ENCODE assay signal across 24 mouse cellular contexts in genomic region chr6:24376728-24377127, GRCm38 (mm10).
DNase-seq lines count a peak whose midpoint lies in the region; ATAC-seq lines count a peak whose summit lies in the region.
"Had no signal": no experiment of that assay in that cellular context is flagged by ENCODE, and none has a peak within 500 bp of the region (broad histone marks: within the 10 kb centered on the region; RNA-seq: fewer than 3 reads in every experiment).

No protein-coding gene starts in this region.

- H3K27ac ChIP-seq in hindbrain, embryonic 10.5 days = no peak overlapping the region
- no peak overlapping the region for H3K27ac ChIP-seq in hindbrain, embryonic 14.5 days
- H3K27ac ChIP-seq in midbrain, embryonic 11.5 days (ENCODE audit: low read depth, low read length) = no peak overlapping the region
- H3K27ac ChIP-seq in midbrain, embryonic 10.5 days (replicated peaks) = no peak overlapping the region
- H3K27ac ChIP-seq: embryonic facial prominence, embryonic 12.5 days; embryonic facial prominence, embryonic 15.5 days; forebrain, embryonic 12.5 days; forebrain, embryonic 15.5 days had no signal

- no peaks in the 10 kb centered on the region for H3K9me3 ChIP-seq in hindbrain, embryonic 10.5 days
- no peaks in the 10 kb centered on the region for H3K9me3 ChIP-seq in hindbrain, embryonic 14.5 days (ENCODE audit: control insufficient read depth, low read length)
- no peaks in the 10 kb centered on the region for H3K9me3 ChIP-seq in midbrain, embryonic 11.5 days (ENCODE audit: control insufficient read depth, low read length)
- H3K9me3 ChIP-seq in midbrain, embryonic 10.5 days (replicated peaks) = no peaks in the 10 kb centered on the region
- H3K9me3 ChIP-seq: embryonic facial prominence, embryonic 12.5 days; embryonic facial prominence, embryonic 15.5 days; forebrain, embryonic 12.5 days; forebrain, embryonic 15.5 days; G1E had no signal

- H3K4me2 ChIP-seq in hindbrain, embryonic 14.5 days (replicated peaks) = no peak overlapping the region
- H3K4me2 ChIP-seq in midbrain, embryonic 11.5 days = no peak overlapping the region
- H3K4me2 ChIP-seq: embryonic facial prominence, embryonic 12.5 days; embryonic facial prominence, embryonic 15.5 days; forebrain, embryonic 12.5 days; forebrain, embryonic 15.5 days; heart, embryonic 11.5 days had no signal

- H3K4me3 ChIP-seq in hindbrain, embryonic 10.5 days = no peak overlapping the region
- no peak overlapping the region for H3K4me3 ChIP-seq in hindbrain, embryonic 14.5 days (replicated peaks; ENCODE audit: low read length)
- H3K4me3 ChIP-seq in midbrain, embryonic 11.5 days (ENCODE audit: low read depth, low read length) = no peak overlapping the region
- H3K4me3 ChIP-seq in midbrain, embryonic 10.5 days = no peak overlapping the region
- H3K4me3 ChIP-seq: embryonic facial prominence, embryonic 12.5 days; embryonic facial prominence, embryonic 15.5 days; forebrain, embryonic 12.5 days; forebrain, embryonic 15.5 days had no signal

- H3K9ac ChIP-seq in hindbrain, embryonic 14.5 days = no peak overlapping the region
- no peak overlapping the region for H3K9ac ChIP-seq in midbrain, embryonic 11.5 days (ENCODE audit: low read length)
- H3K9ac ChIP-seq: embryonic facial prominence, embryonic 12.5 days; embryonic facial prominence, embryonic 15.5 days; forebrain, embryonic 12.5 days; forebrain, embryonic 15.5 days had no signal

- no peaks in the 10 kb centered on the region for H3K36me3 ChIP-seq in hindbrain, embryonic 10.5 days
- H3K36me3 ChIP-seq in hindbrain, embryonic 14.5 days (replicated peaks; ENCODE audit: control insufficient read depth, insufficient read depth) = no peaks in the 10 kb centered on the region
- no peaks in the 10 kb centered on the region for H3K36me3 ChIP-seq in midbrain, embryonic 11.5 days (ENCODE audit: control insufficient read depth, insufficient read depth, low read length)
- no peaks in the 10 kb centered on the region for H3K36me3 ChIP-seq in midbrain, embryonic 10.5 days
- H3K36me3 ChIP-seq: embryonic facial prominence, embryonic 12.5 days; embryonic facial prominence, embryonic 15.5 days; forebrain, embryonic 12.5 days; forebrain, embryonic 15.5 days; G1E had no signal

- no peaks in the 10 kb centered on the region for H3K27me3 ChIP-seq in hindbrain, embryonic 10.5 days (ENCODE audit: insufficient read depth, poor library complexity, severe bottlenecking)
- H3K27me3 ChIP-seq in hindbrain, embryonic 14.5 days (ENCODE audit: control insufficient read depth, insufficient read depth, low read length) = no peaks in the 10 kb centered on the region
- no peaks in the 10 kb centered on the region for H3K27me3 ChIP-seq in midbrain, embryonic 11.5 days (ENCODE audit: control insufficient read depth, insufficient read depth, low read length)
- no peaks in the 10 kb centered on the region for H3K27me3 ChIP-seq in midbrain, embryonic 10.5 days (ENCODE audit: low read depth, poor library complexity, severe bottlenecking)
- H3K27me3 ChIP-seq: CH12.LX; embryonic facial prominence, embryonic 12.5 days; embryonic facial prominence, embryonic 15.5 days; forebrain, embryonic 12.5 days; forebrain, embryonic 15.5 days had no signal

- no peaks in the 10 kb centered on the region for H3K4me1 ChIP-seq in hindbrain, embryonic 10.5 days (replicated peaks)
- H3K4me1 ChIP-seq in hindbrain, embryonic 14.5 days (replicated peaks; ENCODE audit: control insufficient read depth, insufficient read depth, low read length) = no peaks in the 10 kb centered on the region
- no peaks in the 10 kb centered on the region for H3K4me1 ChIP-seq in midbrain, embryonic 11.5 days (ENCODE audit: control insufficient read depth, insufficient read depth, low read length)
- H3K4me1 ChIP-seq in midbrain, embryonic 10.5 days = no peaks in the 10 kb centered on the region
- H3K4me1 ChIP-seq: embryonic facial prominence, embryonic 12.5 days; embryonic facial prominence, embryonic 15.5 days; forebrain, embryonic 12.5 days; forebrain, embryonic 15.5 days had no signal

- WGBS in hindbrain, embryonic 10.5 days = 70% methylated on average over 4 of the region's 4 CpGs
- WGBS in hindbrain, embryonic 14.5 days = 46% methylated on average over 4 of the region's 4 CpGs
- 71% methylated on average over 4 of the region's 4 CpGs for WGBS in midbrain, embryonic 11.5 days
- WGBS in midbrain, embryonic 10.5 days = 76% methylated on average over 4 of the region's 4 CpGs

- ATAC-seq in hindbrain, embryonic 14.5 days (ENCODE audit: low FRiP score) = no peak
- peak; percentile 50 for ATAC-seq in midbrain, embryonic 11.5 days (ENCODE audit: low FRiP score)
- ATAC-seq: forebrain, embryonic 15.5 days; intestine, postnatal 0 days; Patski had no signal

- peak; percentile 8 for DNase-seq in hindbrain, embryonic 10.5 days (ENCODE audit: low spot score)
- DNase-seq in hindbrain, embryonic 14.5 days (ENCODE audit: low spot score) = no peak
- no peak for DNase-seq in midbrain, embryonic 11.5 days (ENCODE audit: low spot score, missing footprints)
- no peak for DNase-seq in midbrain, embryonic 10.5 days (ENCODE audit: low spot score)
- DNase-seq in retina, postnatal 1 day = peak; percentile 11
- DNase-seq in retina, embryonic 14.5 days (ENCODE audit: low spot score) = no peak
- DNase-seq: adrenal gland, postnatal 10 days; adrenal gland, postnatal 36 days; B cell, adult 2 months; cerebellum, adult 11 months; cerebellum, adult 2 months; cerebellum, adult 9-11 months; cerebellum, postnatal 25 days; gastrocnemius, postnatal 10 days; heart, adult 11 months had no signal

Comparison
In these comparisons a context has a peak if more than half of its experiments do, and no peak if none do; other contexts are left out.
1. DNase-seq: peak in hindbrain, embryonic 10.5 days (single experiment) and retina, postnatal 1 day (single experiment); none in hindbrain, embryonic 14.5 days (single experiment), midbrain, embryonic 11.5 days (single experiment), midbrain, embryonic 10.5 days (single experiment) and retina, embryonic 14.5 days (single experiment).